Comparison of ENCODE assay signal across 11 mouse cellular contexts in genomic region chr7:108935411-108935810, GRCm38 (mm10). TPM values are rescaled to one million over a fixed set of nuclear protein-coding genes. Genes with fewer than 3 reads are reported as not detected.
DNase-seq lines count a peak whose midpoint lies in the region; ATAC-seq and TF ChIP-seq lines count a peak whose summit lies in the region.
"Had no signal": no experiment of that assay in that cellular context is flagged by ENCODE, and none has a peak within 500 bp of the region (broad histone marks: within the 10 kb centered on the region; RNA-seq: fewer than 3 reads in every experiment).

No protein-coding gene starts in this region.

- H3K9me3 ChIP-seq in heart, embryonic 15.5 days (replicated peaks), result no peaks in the 10 kb centered on the region
- no peaks in the 10 kb centered on the region for H3K9me3 ChIP-seq in MEL (replicated peaks; ENCODE audit: insufficient read depth, low read length)
- no peaks in the 10 kb centered on the region for H3K9me3 ChIP-seq in hindbrain, embryonic 13.5 days
- H3K9me3 ChIP-seq in midbrain, embryonic 12.5 days, result no peaks in the 10 kb centered on the region

- peak overlapping the region; percentile 87 for H3K4me3 ChIP-seq in heart, embryonic 15.5 days
- H3K4me3 ChIP-seq in MEL (ENCODE audit: control insufficient read depth in 1 of 2, insufficient read depth in 1 of 2, low read depth in 2 of 2, low read length in 2 of 2), result peak overlapping the region; percentile 97 to 100
- peak overlapping the region; percentile 94 for H3K4me3 ChIP-seq in hindbrain, embryonic 13.5 days
- peak overlapping the region; percentile 84 for H3K4me3 ChIP-seq in midbrain, embryonic 12.5 days

- H3K4me2 ChIP-seq in heart, embryonic 15.5 days, result peak overlapping the region; percentile 73
- H3K4me2 ChIP-seq in hindbrain, embryonic 13.5 days, result peak overlapping the region; percentile 94
- peak overlapping the region; percentile 81 for H3K4me2 ChIP-seq in midbrain, embryonic 12.5 days (replicated peaks)

- peaks cover 28% of the 10 kb centered on the region for H3K36me3 ChIP-seq in heart, embryonic 15.5 days
- peaks cover 5 to 16% of the 10 kb centered on the region in 2 experiments for H3K36me3 ChIP-seq in MEL (ENCODE audit: control insufficient read depth in 1 of 2, insufficient read depth in 2 of 2, low read length in 2 of 2)
- H3K36me3 ChIP-seq in hindbrain, embryonic 13.5 days, result peaks cover 37% of the 10 kb centered on the region
- H3K36me3 ChIP-seq in midbrain, embryonic 12.5 days, result peaks cover 36% of the 10 kb centered on the region

- 80% methylated on average over 7 of the region's 7 CpGs for WGBS in heart, embryonic 15.5 days
- 91% methylated on average over 7 of the region's 7 CpGs for WGBS in hindbrain, embryonic 13.5 days
- 83% methylated on average over 7 of the region's 7 CpGs for WGBS in midbrain, embryonic 12.5 days

- no peak for TF ChIP-seq RAD21 in MEL (IDR thresholded peaks at IDR 0.05; ENCODE audit: low read depth, low read length)

- DNase-seq in heart, adult 8-10 months (ENCODE audit: low spot score), result no peak
- no peak for DNase-seq in MEL (ENCODE audit: low read depth, low spot score)
- no peak for DNase-seq in thymus, postnatal 36 days
- DNase-seq in gastrocnemius, postnatal 10 days, result no peak
- DNase-seq in layer of hippocampus, postnatal 10 days (ENCODE audit: low spot score in 2 of 2), result no peak

- H3K27me3 ChIP-seq in heart, embryonic 15.5 days, result no peaks in the 10 kb centered on the region
- no peaks in the 10 kb centered on the region for H3K27me3 ChIP-seq in MEL (ENCODE audit: control insufficient read depth in 1 of 2, insufficient read depth in 2 of 2, low read length in 2 of 2)
- 0 out of 2 replicates have a peak, but pooled peaks cover 10% of the 10 kb centered on the region for H3K27me3 ChIP-seq in hindbrain, embryonic 13.5 days
- no peaks in the 10 kb centered on the region for H3K27me3 ChIP-seq in midbrain, embryonic 12.5 days

- TF ChIP-seq POLR2A in MEL (IDR thresholded peaks at IDR 0.05; ENCODE audit: control insufficient read depth in 1 of 2, insufficient read depth in 1 of 2, low read depth in 1 of 2, low read length in 2 of 2, poor library complexity in 1 of 2), result no peak

- TF ChIP-seq CTCF in MEL (IDR thresholded peaks at IDR 0.05 in 2 of 3, conservative IDR thresholded peaks at IDR 0.05 in 1 of 3; ENCODE audit: control insufficient read depth in 1 of 3, insufficient read depth in 1 of 3, low read depth in 2 of 3, low read length in 3 of 3, poor library complexity in 1 of 3, severe bottlenecking in 1 of 3), result no peak

- H3K79me2 ChIP-seq in MEL (ENCODE audit: control insufficient read depth, insufficient read depth, low read length, poor library complexity), result peaks cover 22% of the 10 kb centered on the region

- H3K27ac ChIP-seq in heart, embryonic 15.5 days, result no peak overlapping the region
- no peak overlapping the region for H3K27ac ChIP-seq in MEL (ENCODE audit: control insufficient read depth, low read depth, low read length)
- H3K27ac ChIP-seq in hindbrain, embryonic 13.5 days, result no peak overlapping the region
- H3K27ac ChIP-seq in midbrain, embryonic 12.5 days (replicated peaks), result no peak overlapping the region

- H3K9ac ChIP-seq in heart, embryonic 15.5 days, result no peak overlapping the region
- H3K9ac ChIP-seq in MEL (ENCODE audit: control insufficient read depth, low read depth, low read length, poor library complexity, severe bottlenecking), result peak overlapping the region; percentile 98
- peak overlapping the region; percentile 94 for H3K9ac ChIP-seq in hindbrain, embryonic 13.5 days
- peak overlapping the region; percentile 86 for H3K9ac ChIP-seq in midbrain, embryonic 12.5 days (replicated peaks)

- no peak for ATAC-seq in heart, embryonic 15.5 days (replicated peaks; ENCODE audit: insufficient number of reproducible peaks, insufficient read depth, low FRiP score, low read depth)
- ATAC-seq in hindbrain, embryonic 13.5 days (ENCODE audit: low FRiP score), result no peak
- ATAC-seq in midbrain, embryonic 12.5 days (ENCODE audit: low FRiP score, low read depth), result no peak

- H3K4me1 ChIP-seq in heart, embryonic 15.5 days (replicated peaks), result peaks cover 10% of the 10 kb centered on the region
- peaks cover 4 to 10% of the 10 kb centered on the region in 2 experiments; a peak in 3 of 4 replicates for H3K4me1 ChIP-seq in MEL (ENCODE audit: control insufficient read depth in 1 of 2, insufficient read depth in 2 of 2, low read length in 2 of 2)
- peaks cover 22% of the 10 kb centered on the region for H3K4me1 ChIP-seq in hindbrain, embryonic 13.5 days (replicated peaks)
- peaks cover 15% of the 10 kb centered on the region for H3K4me1 ChIP-seq in midbrain, embryonic 12.5 days

- no peak for TF ChIP-seq EP300 in MEL (IDR thresholded peaks at IDR 0.05; ENCODE audit: low read depth in 1 of 2, low read length in 2 of 2)

TF ChIP-seq in MEL, 35 proteins besides CTCF, POLR2A, EP300 and RAD21:
- TF ChIP-seq ZC3H11A (IDR thresholded peaks at IDR 0.05; ENCODE audit: low read depth, low read length) (no peak), ETS1 (IDR thresholded peaks at IDR 0.05; ENCODE audit: low read depth, low read length) (no peak), NELFE (IDR thresholded peaks at IDR 0.05; ENCODE audit: low read depth, low read length) (no peak)

RNA-seq across cellular contexts. Expression of gene Eif3f, which starts 1.2 kb away (rescaled TPM):
- polyA plus RNA-seq in heart, embryonic 15.5 days (2015; fragmentation: Nextera tagmentation; extraction: Ambion mirVana), result 43.9 and 51.1 TPM in 2 replicates
- total RNA-seq in heart, adult 8-10 months (2022), result 10 to 100 TPM; 81.4 to 89.7 (median 83.2) TPM
- 123 and 145 TPM in 2 replicates for total RNA-seq in MEL (2012; rRNA removed)
- 100 to 1,000 TPM; 226 to 283 TPM for polyA plus RNA-seq in MEL (2012; ENCODE audit: insufficient read depth in 1 of 2, insufficient read length in 2 of 2, low read depth in 1 of 2, low replicate concordance in 2 of 2, missing spikeins in 1 of 2)
- polyA plus RNA-seq in hindbrain, embryonic 13.5 days (2015; fragmentation: Nextera tagmentation; extraction: Ambion mirVana), result 78.4 and 80.6 TPM in 2 replicates
- 77.9 and 86.2 TPM in 2 replicates for polyA plus RNA-seq in midbrain, embryonic 12.5 days (2016; fragmentation: Nextera tagmentation; extraction: Ambion mirVana)
- 100 to 1,000 TPM; 121 to 122 TPM for total RNA-seq in gastrocnemius, postnatal 10 days (2021)
- total RNA-seq in layer of hippocampus, postnatal 10 days (2021), result 100 to 1,000 TPM; 121 to 130 TPM

RNA-seq across cellular contexts. Expression of gene Nlrp10, which starts 5.4 kb away (rescaled TPM):
- 17.2 and 18.2 TPM in 2 replicates for polyA plus RNA-seq in heart, embryonic 15.5 days (2015; fragmentation: Nextera tagmentation; extraction: Ambion mirVana)
- total RNA-seq in heart, adult 8-10 months (2022), result 10 to 100 TPM; 20.3 to 24.5 (median 21.4) TPM
- 0.35 and 0.52 TPM in 2 replicates for total RNA-seq in MEL (2012; rRNA removed)
- polyA plus RNA-seq in MEL (2012; ENCODE audit: insufficient read depth in 1 of 2, insufficient read length in 2 of 2, low read depth in 1 of 2, low replicate concordance in 2 of 2, missing spikeins in 1 of 2), result under 1 TPM in 1 of 2 experiments, not detected in 1; 0.53 TPM
- polyA plus RNA-seq in hindbrain, embryonic 13.5 days (2015; fragmentation: Nextera tagmentation; extraction: Ambion mirVana), result 0.04 TPM in 1 of 2 replicates, not detected in the other
- polyA plus RNA-seq in midbrain, embryonic 12.5 days (2016; fragmentation: Nextera tagmentation; extraction: Ambion mirVana), result 0.06 TPM in 1 of 2 replicates, not detected in the other
- total RNA-seq in gastrocnemius, postnatal 10 days (2021), result under 1 TPM; 0.68 to 0.79 TPM
- total RNA-seq in layer of hippocampus, postnatal 10 days (2021), result under 1 TPM; 0.29 to 0.43 TPM

RNA-seq across cellular contexts. Expression of gene Tub, which starts 14.7 kb away (rescaled TPM):
- 0.94 and 2.3 TPM in 2 replicates for polyA plus RNA-seq in heart, embryonic 15.5 days (2015; fragmentation: Nextera tagmentation; extraction: Ambion mirVana)
- under 1 TPM; 0.08 to 0.28 (median 0.18) TPM for total RNA-seq in heart, adult 8-10 months (2022)
- not detected in 2 replicates for total RNA-seq in MEL (2012; rRNA removed)
- not detected for polyA plus RNA-seq in MEL (2012; ENCODE audit: insufficient read depth in 1 of 2, insufficient read length in 2 of 2, low read depth in 1 of 2, low replicate concordance in 2 of 2, missing spikeins in 1 of 2)
- 41.3 and 42.7 TPM in 2 replicates for polyA plus RNA-seq in hindbrain, embryonic 13.5 days (2015; fragmentation: Nextera tagmentation; extraction: Ambion mirVana)
- 26.2 and 31.8 TPM in 2 replicates for polyA plus RNA-seq in midbrain, embryonic 12.5 days (2016; fragmentation: Nextera tagmentation; extraction: Ambion mirVana)
- total RNA-seq in gastrocnemius, postnatal 10 days (2021), result 1 to 10 TPM; 1.9 to 3.0 TPM
- 100 to 1,000 TPM; 162 to 173 TPM for total RNA-seq in layer of hippocampus, postnatal 10 days (2021)
- total RNA-seq: common myeloid progenitor, adult 5-6 weeks had no signal

RNA-seq across cellular contexts. Expression of gene Olfr519, which starts 41.2 kb away (rescaled TPM):
- polyA plus RNA-seq in heart, embryonic 15.5 days (2015; fragmentation: Nextera tagmentation; extraction: Ambion mirVana), result not detected in 2 replicates
- total RNA-seq in heart, adult 8-10 months (2022), result not detected
- total RNA-seq in MEL (2012; rRNA removed), result not detected in 2 replicates
- polyA plus RNA-seq in MEL (2012; ENCODE audit: insufficient read depth in 1 of 2, insufficient read length in 2 of 2, low read depth in 1 of 2, low replicate concordance in 2 of 2, missing spikeins in 1 of 2), result not detected
- not detected in 2 replicates for polyA plus RNA-seq in hindbrain, embryonic 13.5 days (2015; fragmentation: Nextera tagmentation; extraction: Ambion mirVana)
- not detected in 2 replicates for polyA plus RNA-seq in midbrain, embryonic 12.5 days (2016; fragmentation: Nextera tagmentation; extraction: Ambion mirVana)
- total RNA-seq in gastrocnemius, postnatal 10 days (2021), result not detected
- not detected for total RNA-seq in layer of hippocampus, postnatal 10 days (2021)
- total RNA-seq: common myeloid progenitor, adult 5-6 weeks; left cerebral cortex, postnatal 36 days had no signal
- polyA plus RNA-seq: testis, adult 2 months had no signal

RNA-seq across cellular contexts. Expression of gene Olfr518, which starts 50.6 kb away (rescaled TPM):
- not detected in 2 replicates for polyA plus RNA-seq in heart, embryonic 15.5 days (2015; fragmentation: Nextera tagmentation; extraction: Ambion mirVana)
- total RNA-seq in heart, adult 8-10 months (2022), result not detected
- not detected in 2 replicates for total RNA-seq in MEL (2012; rRNA removed)
- polyA plus RNA-seq in MEL (2012; ENCODE audit: insufficient read depth in 1 of 2, insufficient read length in 2 of 2, low read depth in 1 of 2, low replicate concordance in 2 of 2, missing spikeins in 1 of 2), result not detected
- polyA plus RNA-seq in hindbrain, embryonic 13.5 days (2015; fragmentation: Nextera tagmentation; extraction: Ambion mirVana), result not detected in 2 replicates
- polyA plus RNA-seq in midbrain, embryonic 12.5 days (2016; fragmentation: Nextera tagmentation; extraction: Ambion mirVana), result not detected in 2 replicates
- total RNA-seq in gastrocnemius, postnatal 10 days (2021), result not detected
- not detected for total RNA-seq in layer of hippocampus, postnatal 10 days (2021)
- total RNA-seq: common myeloid progenitor, adult 5-6 weeks; left cerebral cortex, postnatal 36 days had no signal
- polyA plus RNA-seq: testis, adult 2 months had no signal

Comparison
In these comparisons a context has a peak if more than half of its experiments do, and no peak if none do; other contexts are left out.
1. RNA of gene Nlrp10, which starts 5.4 kb away (total RNA-seq): 20.3 to 24.5 TPM in heart, adult 8-10 months; 0.68 to 0.79 TPM in gastrocnemius, postnatal 10 days, 0.29 to 0.43 TPM in layer of hippocampus, postnatal 10 days and 0.35 to 0.52 TPM in MEL; every median in the first group is over 10 times any median in the second.
2. RNA of gene Tub, which starts 14.7 kb away (total RNA-seq): 162 to 173 TPM in layer of hippocampus, postnatal 10 days; 1.9 to 3.0 TPM in gastrocnemius, postnatal 10 days, 0.08 to 0.28 TPM in heart, adult 8-10 months and not detected in MEL; every median in the first group is over 10 times any median in the second.
3. Peak in every context shown above with its lines, with median percentiles within 50 percentile points of each other: H3K4me2 ChIP-seq and H3K4me3 ChIP-seq.